Mouse (Mus musculus): ENCODE measurements around the gene Gas7. TPM values are rescaled to one million over a fixed set of nuclear protein-coding genes. Genes with fewer than 3 reads are reported as not detected.

The Gas7 gene
- total and polyA plus RNA-seq, 3 experiments: 5.8 to 11.5 (median 9.3) TPM

DNA sequence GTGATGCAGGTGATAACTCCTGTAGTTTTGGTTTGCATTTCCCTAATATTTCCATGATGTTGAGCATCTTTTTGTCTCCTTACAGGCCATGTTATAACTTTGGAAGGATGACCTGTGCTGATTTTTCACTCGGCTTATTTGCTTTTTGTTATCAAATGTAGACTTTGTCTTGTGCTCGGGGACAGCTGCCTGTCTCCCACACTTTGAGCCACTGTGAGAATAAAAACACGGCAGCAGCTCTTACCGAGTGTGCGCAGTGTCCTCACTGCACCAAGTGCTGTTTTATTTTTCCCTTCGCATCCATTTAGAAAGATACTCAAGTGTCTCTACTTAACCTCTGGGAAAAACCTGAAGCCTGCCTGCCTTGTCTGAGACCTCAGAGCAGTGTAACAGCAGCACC, 129.8 kb downstream of the Gas7 start:
- no peak for DNase-seq
- intact Hi-C loops (cut with DNase I): no loop called here
- Histone ChIP-seq H3K79me2 (replicated peaks; ENCODE audit: control insufficient read depth, insufficient read depth, low read length) (no peaks in the 10 kb centered on the region), H3K9ac (ENCODE audit: low read depth, low read length) (no peak overlapping the region), H3K36me3 (ENCODE audit: control insufficient read depth, insufficient read depth, low read length) (no peaks in the 10 kb centered on the region), H3K27me3 (ENCODE audit: control insufficient read depth, insufficient read depth, low read length) (no peaks in the 10 kb centered on the region), H3K27ac (no peak overlapping the region), H3K4me3 (no peak overlapping the region), H3K4me1 (ENCODE audit: control insufficient read depth, insufficient read depth, low read length) (peaks cover 4% of the 10 kb centered on the region)
- TF ChIP-seq EP300 (IDR thresholded peaks at IDR 0.05; ENCODE audit: insufficient read depth, low read depth, low read length) (no peak), POLR2A (IDR thresholded peaks at IDR 0.05; ENCODE audit: insufficient read depth, low read depth, low read length) (no peak), CTCF (IDR thresholded peaks at IDR 0.05) (no peak)
- 77% methylated on average over 6 of the region's 6 CpGs for WGBS

DNA sequence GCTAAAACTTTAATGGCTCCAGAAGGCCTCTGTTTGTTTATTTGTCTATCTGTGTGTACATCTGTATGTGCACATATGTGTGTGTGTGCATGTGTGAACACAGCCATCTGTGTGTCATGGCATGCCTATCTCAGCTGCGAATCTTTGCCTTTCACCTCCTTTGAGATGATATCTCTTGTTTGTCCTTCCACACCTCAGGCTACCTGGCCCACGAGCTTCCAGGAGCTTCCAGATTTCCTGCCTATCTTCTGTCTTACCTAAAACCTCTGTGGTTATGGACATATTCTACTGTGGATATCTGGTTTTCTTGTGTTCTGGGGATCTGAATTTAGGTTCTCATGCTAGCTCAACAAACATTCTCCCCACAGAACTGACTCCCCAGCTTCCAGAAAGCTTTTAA, 130.4 kb downstream of the Gas7 start:
- Histone ChIP-seq H3K36me3 (ENCODE audit: control insufficient read depth, insufficient read depth, low read length) (no peaks in the 10 kb centered on the region), H3K4me1 (ENCODE audit: control insufficient read depth, insufficient read depth, low read length) (peaks cover 4% of the 10 kb centered on the region), H3K4me3 (no peak overlapping the region), H3K9ac (ENCODE audit: low read depth, low read length) (no peak overlapping the region), H3K27me3 (ENCODE audit: control insufficient read depth, insufficient read depth, low read length) (no peaks in the 10 kb centered on the region), H3K27ac (peak overlapping the region; percentile 52), H3K79me2 (replicated peaks; ENCODE audit: control insufficient read depth, insufficient read depth, low read length) (no peaks in the 10 kb centered on the region)
- WGBS: 76% methylated on average over 2 of the region's 2 CpGs
- DNase-seq: no peak
- intact Hi-C loops (cut with DNase I): no loop called here
- TF ChIP-seq CTCF (IDR thresholded peaks at IDR 0.05) (no peak), POLR2A (IDR thresholded peaks at IDR 0.05; ENCODE audit: insufficient read depth, low read depth, low read length) (no peak), EP300 (IDR thresholded peaks at IDR 0.05; ENCODE audit: insufficient read depth, low read depth, low read length) (no peak)

DNA sequence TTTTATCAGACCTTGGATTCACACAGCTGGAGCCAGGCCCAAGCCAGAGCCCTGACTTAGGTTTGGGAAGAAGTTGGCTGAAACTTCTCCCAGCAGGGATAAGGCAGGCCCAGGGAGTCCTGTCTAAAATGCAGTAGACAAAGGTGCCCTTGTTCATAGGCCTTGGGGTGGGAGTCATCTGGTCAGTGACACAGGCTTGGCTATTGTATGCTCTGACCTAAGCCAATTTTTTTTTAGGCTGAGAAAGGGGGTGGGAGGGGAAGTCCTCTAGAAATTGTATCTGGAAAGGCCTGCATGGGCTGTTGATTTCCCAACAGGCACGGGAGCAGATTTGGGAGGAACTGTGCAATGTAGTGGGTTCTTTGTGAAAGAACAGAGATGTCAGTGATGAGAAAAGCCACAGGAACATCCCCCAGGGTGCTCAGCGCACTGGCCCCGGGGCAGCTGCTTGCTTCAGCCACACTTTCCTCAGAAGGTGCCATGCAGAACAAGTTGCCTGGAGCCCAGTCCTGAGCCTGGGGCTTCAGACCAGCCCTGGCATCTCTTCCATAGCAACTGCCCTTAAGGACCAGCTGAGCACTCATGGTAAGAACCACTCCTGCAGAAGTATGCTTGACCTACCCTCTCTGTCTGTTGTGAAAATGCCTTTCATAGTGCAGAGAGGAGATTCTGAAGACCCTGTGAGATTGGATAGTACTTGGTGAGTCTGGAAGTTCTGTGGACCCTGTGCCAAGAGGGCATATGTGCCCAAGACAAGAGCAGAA, 131.2 kb downstream of the Gas7 start:
- DNase-seq: peak; percentile 57 to 72
- Histone ChIP-seq H3K36me3 (ENCODE audit: control insufficient read depth, insufficient read depth, low read length) (no peaks in the 10 kb centered on the region), H3K27ac (peak overlapping the region; percentile 57), H3K4me3 (no peak overlapping the region), H3K79me2 (replicated peaks; ENCODE audit: control insufficient read depth, insufficient read depth, low read length) (no peaks in the 10 kb centered on the region), H3K27me3 (ENCODE audit: control insufficient read depth, insufficient read depth, low read length) (no peaks in the 10 kb centered on the region), H3K4me1 (ENCODE audit: control insufficient read depth, insufficient read depth, low read length) (peaks cover 1% of the 10 kb centered on the region), H3K9ac (ENCODE audit: low read depth, low read length) (no peak overlapping the region)
- intact Hi-C loops (cut with DNase I): no loop called here
- TF ChIP-seq CTCF (IDR thresholded peaks at IDR 0.05) (no peak), EP300 (IDR thresholded peaks at IDR 0.05; ENCODE audit: insufficient read depth, low read depth, low read length) (no peak), POLR2A (IDR thresholded peaks at IDR 0.05; ENCODE audit: insufficient read depth, low read depth, low read length) (no peak)
- WGBS: 41% methylated on average over 3 of the region's 3 CpGs

DNA sequence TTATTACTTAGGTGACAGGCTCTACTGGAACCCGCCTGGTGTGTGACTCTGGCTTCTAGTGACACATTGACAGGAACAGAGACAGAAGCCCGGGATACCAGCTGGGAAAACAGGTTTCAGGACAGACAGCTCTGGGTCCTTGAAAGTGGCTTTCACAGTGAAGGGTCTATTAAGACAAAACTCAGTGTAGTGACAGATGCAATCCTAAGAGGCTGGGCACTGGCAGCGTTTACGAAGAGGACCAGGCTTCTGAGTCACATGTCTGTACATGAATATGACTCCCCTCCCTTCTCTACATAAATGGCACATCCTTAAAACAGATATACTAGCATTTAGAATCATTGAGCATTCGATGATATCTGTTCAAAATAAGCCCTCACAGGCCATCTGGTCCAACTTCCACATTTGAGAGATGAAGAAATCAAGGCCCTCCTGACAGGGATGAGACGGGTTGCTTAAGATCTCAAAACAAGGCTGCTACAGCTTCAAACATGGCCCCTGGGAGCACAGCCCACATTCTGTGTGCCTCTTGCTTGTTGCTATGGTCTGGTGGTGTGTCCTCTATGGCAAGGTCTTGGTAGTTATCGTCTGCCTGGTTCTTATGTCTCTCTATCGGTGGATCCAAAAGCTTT, 133.1 kb downstream of the Gas7 start:
- no peaks in the 10 kb centered on the region for H3K27me3 ChIP-seq (ENCODE audit: control insufficient read depth, insufficient read depth, low read length)
- H3K27ac ChIP-seq: peak overlapping the region; percentile 43
- 73% methylated on average over 8 of the region's 8 CpGs for WGBS
- no peaks in the 10 kb centered on the region for H3K36me3 ChIP-seq (ENCODE audit: control insufficient read depth, insufficient read depth, low read length)
- peak overlapping the region; percentile 8; the same call in 1 of the 2 replicates for H3K4me3 ChIP-seq
- no peak for DNase-seq
- H3K4me1 ChIP-seq (ENCODE audit: control insufficient read depth, insufficient read depth, low read length): peaks cover 1% of the 10 kb centered on the region
- H3K9ac ChIP-seq (ENCODE audit: low read depth, low read length): no peak overlapping the region
- no peaks in the 10 kb centered on the region for H3K79me2 ChIP-seq (replicated peaks; ENCODE audit: control insufficient read depth, insufficient read depth, low read length)
- TF ChIP-seq EP300 (IDR thresholded peaks at IDR 0.05; ENCODE audit: insufficient read depth, low read depth, low read length) (no peak), POLR2A (IDR thresholded peaks at IDR 0.05; ENCODE audit: insufficient read depth, low read depth, low read length) (no peak), CTCF (IDR thresholded peaks at IDR 0.05) (no peak)
- intact Hi-C loops (cut with DNase I): no loop called here

DNA sequence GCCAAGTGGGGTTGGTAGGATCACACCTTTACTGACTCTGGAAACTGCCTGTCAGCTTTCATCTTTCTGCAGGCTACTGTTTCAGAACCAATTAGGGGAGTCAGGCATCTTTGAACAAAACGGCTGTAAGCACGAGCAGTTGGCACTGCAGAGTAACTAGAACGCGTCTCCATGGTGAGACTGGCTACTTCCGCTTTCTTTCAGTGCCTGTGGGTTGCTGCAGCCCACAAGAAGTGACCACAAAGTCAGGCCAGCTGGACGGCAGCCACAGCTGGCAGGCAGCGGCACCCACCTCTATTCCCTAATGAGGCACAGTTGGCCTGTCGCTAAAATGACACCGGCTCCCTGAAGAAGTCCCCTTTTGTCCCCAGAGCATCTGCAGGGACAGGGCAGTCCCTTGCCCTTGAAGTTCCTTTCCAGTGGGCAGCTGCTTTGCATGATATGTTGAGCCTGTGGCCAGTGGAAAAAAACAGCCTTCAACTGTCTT, 133.6 kb downstream of the Gas7 start:
- Histone ChIP-seq H3K27ac (peak overlapping the region; percentile 43; the same call in 1 of the 2 replicates), H3K27me3 (ENCODE audit: control insufficient read depth, insufficient read depth, low read length) (no peaks in the 10 kb centered on the region), H3K4me1 (ENCODE audit: control insufficient read depth, insufficient read depth, low read length) (peaks cover 1% of the 10 kb centered on the region), H3K9ac (ENCODE audit: low read depth, low read length) (no peak overlapping the region), H3K4me3 (peak overlapping the region; percentile 8; the same call in 1 of the 2 replicates), H3K36me3 (ENCODE audit: control insufficient read depth, insufficient read depth, low read length) (no peaks in the 10 kb centered on the region), H3K79me2 (replicated peaks; ENCODE audit: control insufficient read depth, insufficient read depth, low read length) (no peaks in the 10 kb centered on the region)
- 32% methylated on average over 9 of the region's 9 CpGs for WGBS
- TF ChIP-seq EP300 (IDR thresholded peaks at IDR 0.05; ENCODE audit: insufficient read depth, low read depth, low read length) (peak; percentile 42; the same call in 1 of the 2 replicates), POLR2A (IDR thresholded peaks at IDR 0.05; ENCODE audit: insufficient read depth, low read depth, low read length) (no peak)
- DNase-seq: peak; percentile 75 to 86
- intact Hi-C loops (cut with DNase I): no loop called here

DNA sequence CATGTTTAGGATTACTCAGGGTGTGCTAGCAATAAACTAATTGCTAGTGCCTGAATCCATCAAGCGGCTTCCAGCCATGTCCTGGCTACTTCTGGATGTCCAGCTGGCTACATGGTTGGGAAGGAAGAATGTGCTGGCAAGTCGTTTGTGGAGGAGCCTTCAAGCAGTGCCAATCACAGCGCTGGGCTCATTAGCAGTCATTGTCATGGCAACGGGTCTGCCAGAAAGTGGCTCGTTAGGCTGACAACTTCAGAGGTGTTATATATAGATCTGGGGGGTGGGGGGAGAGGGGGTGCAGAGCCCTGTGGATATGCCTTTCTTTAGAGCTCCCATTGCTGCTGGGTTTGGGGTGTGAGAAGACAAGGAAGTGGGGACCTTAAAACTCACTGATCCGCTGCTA, 141.0 kb downstream of the Gas7 start:
- H3K27me3 ChIP-seq (ENCODE audit: control insufficient read depth, insufficient read depth, low read length): no peaks in the 10 kb centered on the region
- intact Hi-C loops (cut with DNase I): no loop called here
- H3K4me3 ChIP-seq: no peak overlapping the region
- TF ChIP-seq EP300 (IDR thresholded peaks at IDR 0.05; ENCODE audit: insufficient read depth, low read depth, low read length) (no peak), CTCF (IDR thresholded peaks at IDR 0.05) (no peak), POLR2A (IDR thresholded peaks at IDR 0.05; ENCODE audit: insufficient read depth, low read depth, low read length) (no peak)
- no peak overlapping the region for H3K27ac ChIP-seq
- DNase-seq: no peak
- no peak overlapping the region for H3K9ac ChIP-seq (ENCODE audit: low read depth, low read length)
- H3K4me1 ChIP-seq (ENCODE audit: control insufficient read depth, insufficient read depth, low read length): peaks cover 2% of the 10 kb centered on the region
- H3K36me3 ChIP-seq (ENCODE audit: control insufficient read depth, insufficient read depth, low read length): no peaks in the 10 kb centered on the region
- no peaks in the 10 kb centered on the region for H3K79me2 ChIP-seq (replicated peaks; ENCODE audit: control insufficient read depth, insufficient read depth, low read length)
- WGBS: 56% methylated on average over 6 of the region's 6 CpGs

All from heart, adult 2 months (tissue).